Mouse (Mus musculus): ENCODE measurements at regions not wholly inside any gene's neighbourhood (a gene's known extent, or its start where the extent isn't known, plus 50 kb on each side); places are given as distances from the start of the nearest gene placed in this dataset.
"Not testable (repeated sequence)": the region's sequence is repeated elsewhere in the genome, so short reads cannot be mapped to it uniquely, and the experiment has no call there.

DNA sequence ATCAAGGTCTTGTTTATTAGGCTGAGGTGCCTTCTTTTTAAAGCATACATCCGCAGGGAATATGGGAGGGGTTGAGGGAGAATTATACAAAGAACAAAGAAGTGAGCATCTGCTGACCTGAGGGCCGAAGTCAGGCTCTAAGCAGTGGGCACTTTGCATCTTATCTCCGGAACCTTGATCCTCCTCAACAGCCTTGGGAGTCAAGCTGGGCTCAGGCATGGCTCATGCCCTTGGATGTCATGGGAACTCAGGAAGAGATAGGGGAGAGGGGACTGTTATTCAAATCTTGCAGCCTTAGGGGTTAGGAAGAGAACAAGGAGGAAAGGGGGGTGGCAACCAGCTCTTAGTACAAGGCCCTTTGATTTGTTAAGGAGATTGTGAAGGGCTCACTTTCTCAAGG, 248.5 kb downstream of the Gm19965 start:
- DNase-seq: not testable (repeated sequence)

- DNase-seq: no peak
Measured at GRCm38 (mm10) chr1:117067151-117067819, 264.5 kb downstream of the Gm19965 start.

DNA sequence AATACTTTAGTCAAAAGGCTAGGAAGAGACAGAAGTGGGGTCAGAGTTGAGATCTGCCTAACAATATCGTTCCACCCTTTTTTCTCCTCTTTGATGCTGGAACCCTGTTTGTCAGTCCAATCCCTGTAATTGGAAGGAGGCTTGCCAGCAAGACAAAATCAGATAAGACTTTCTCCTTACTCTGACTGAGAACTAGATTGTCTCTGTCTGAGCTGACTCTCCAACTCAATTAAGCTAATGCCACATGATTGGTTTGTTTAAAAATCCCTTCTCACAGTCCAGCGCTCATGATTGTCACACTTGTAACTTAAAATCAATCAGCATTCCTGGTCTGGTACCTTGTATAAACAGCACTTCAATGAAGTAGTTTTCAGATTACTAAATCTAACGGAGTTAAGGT, 284.4 kb downstream of the Gm19965 start:
- no peak for DNase-seq

- DNase-seq: peak; percentile 68
Measured at GRCm38 (mm10) chr1:117111496-117111895, 308.7 kb downstream of the Gm19965 start.

DNA sequence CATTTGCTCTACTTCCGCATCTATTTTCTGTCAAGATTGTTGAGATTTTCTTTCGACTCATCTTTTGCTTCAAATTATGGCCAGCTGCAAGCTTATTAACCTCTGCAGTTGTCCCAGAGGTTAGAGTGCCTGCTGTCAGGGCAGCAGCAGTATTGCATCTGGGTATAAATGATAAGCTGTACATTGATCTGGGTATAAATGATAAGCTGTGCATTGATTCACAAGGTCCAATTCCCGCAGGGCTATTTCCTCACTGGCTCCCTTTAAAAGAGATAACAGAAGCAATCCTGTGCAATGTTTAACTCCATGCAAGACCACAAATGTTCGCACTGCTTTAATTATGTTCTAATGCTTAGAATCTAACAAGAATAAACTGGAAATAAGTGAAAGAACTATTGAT, 311.1 kb downstream of the Gm19965 start:
- DNase-seq: no peak

- DNase-seq: no peak
Measured at GRCm38 (mm10) chr1:117122965-117123364, 320.2 kb downstream of the Gm19965 start.

Measured in adrenal gland, adult 8-10 months (tissue).